Mouse (Mus musculus) left cerebral cortex, postnatal 4 days (tissue): ENCODE measurements around the gene Olfr1153. TPM values are rescaled to one million over a fixed set of nuclear protein-coding genes. Genes with fewer than 3 reads are reported as not detected.

ENCODE experiments used
- DNase-seq: peaks from one replicate; pipeline ENCODE4 v3.0.0-alpha.2; 2022
- intact Hi-C: fragments of 180-260 bp; cut with DNase I; formaldehyde crosslinking; loops from one replicate; pipeline ENCODE4 v1.15.1; 2025
- total RNA-seq, 2 experiments: library from RNA; stranded (reverse); gene quantifications; 2 replicates each; pipeline ENCODE4 v1.2.3; 2021

Olfr1153 gene
- not detected for total RNA-seq

DNA sequence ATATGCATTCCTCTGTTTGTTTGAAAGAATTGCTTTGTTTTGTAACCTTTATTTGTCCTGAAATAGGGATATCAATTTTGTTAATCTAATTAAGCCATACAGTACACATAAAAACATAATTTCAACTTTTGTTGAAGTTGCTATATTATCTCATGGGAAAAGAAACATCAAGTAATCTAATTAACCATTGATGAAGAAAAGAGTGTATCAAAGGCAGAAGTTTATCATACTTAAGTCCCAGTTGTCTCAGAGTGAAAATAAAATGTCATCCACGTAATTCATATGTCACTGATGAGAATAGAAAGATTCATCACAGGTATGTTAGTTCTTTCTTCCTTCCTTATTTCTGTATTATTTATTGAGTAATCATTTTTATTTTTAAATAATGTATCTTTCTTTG, at the start of gene Olfr1153:
TSS of gene Olfr1153 (plus strand) at position 301 of the 400 bp plus-strand sequence.
- intact Hi-C loops, result no loop called here
- DNase-seq, result no peak

DNA sequence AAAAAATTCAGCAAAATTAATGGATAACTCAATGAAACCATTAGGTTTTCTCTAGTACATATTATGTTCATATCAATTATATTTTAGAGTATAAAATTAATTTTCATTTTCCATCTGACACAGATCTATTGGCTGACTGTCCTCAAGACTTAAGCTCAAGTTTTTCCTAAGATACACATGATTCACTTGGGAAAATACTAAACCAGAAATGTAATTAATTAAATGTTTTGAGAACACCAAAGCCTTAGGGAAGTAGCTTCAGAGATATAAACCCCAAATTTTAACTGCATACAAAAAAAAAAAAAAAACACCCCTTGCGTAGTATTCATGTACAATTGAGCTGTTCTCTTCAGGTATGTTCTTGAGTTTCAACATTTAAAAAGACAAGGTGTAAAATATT, 39.2 kb upstream of the Olfr1153 start, which contains the start of gene Olfr1151:
TSS of gene Olfr1151 (plus strand) at position 301 of the 400 bp plus-strand sequence.
- intact Hi-C loops, result no loop called here
- no peak for DNase-seq

DNA sequence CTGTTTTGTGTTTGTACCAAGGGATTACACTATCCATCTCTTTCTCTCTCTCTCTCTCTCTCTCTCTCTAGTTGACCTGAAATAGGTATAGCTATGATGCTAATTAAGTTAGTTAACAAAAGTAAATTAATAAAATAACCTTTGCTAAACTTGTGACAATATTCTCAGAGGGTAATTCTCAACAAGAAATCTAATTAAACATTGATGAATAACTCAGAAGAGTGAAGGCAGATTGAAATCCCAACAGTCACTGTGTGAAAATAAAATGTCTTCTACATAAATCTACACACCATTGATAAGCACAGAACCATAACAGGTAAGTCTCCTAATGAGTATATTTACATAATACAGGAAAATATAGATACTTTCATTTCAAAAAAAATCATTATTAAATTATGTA, 28.6 kb upstream of the Olfr1153 start, which contains the start of gene Olfr1152:
TSS of gene Olfr1152 (plus strand) at position 301 of the 400 bp plus-strand sequence.
- intact Hi-C loops, result no loop called here
- DNase-seq, result no peak

DNA sequence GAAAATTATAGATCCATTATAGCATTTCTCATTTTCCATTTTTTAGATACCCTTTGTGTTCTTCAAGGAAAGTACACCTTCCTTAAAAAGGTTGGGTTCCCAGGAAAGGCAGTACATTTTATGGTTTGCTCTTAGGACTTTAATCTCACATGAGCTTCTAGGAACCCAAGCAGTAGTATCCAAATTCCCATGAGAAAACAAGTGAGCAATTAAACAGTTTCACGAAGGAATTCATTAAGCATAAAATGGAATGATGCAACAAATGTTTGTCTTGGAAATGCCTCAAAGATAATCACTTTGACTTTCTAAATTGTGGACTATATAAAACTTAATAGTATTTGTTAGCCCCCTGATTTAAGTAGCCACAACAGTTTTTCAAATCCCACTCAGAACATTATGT, 10.3 kb downstream of the Olfr1153 start, which contains the start of gene Olfr1154:
TSS of gene Olfr1154 (minus strand) at position 101 of the 400 bp plus-strand sequence.
- DNase-seq, result no peak
- intact Hi-C loops, result no loop called here

DNA sequence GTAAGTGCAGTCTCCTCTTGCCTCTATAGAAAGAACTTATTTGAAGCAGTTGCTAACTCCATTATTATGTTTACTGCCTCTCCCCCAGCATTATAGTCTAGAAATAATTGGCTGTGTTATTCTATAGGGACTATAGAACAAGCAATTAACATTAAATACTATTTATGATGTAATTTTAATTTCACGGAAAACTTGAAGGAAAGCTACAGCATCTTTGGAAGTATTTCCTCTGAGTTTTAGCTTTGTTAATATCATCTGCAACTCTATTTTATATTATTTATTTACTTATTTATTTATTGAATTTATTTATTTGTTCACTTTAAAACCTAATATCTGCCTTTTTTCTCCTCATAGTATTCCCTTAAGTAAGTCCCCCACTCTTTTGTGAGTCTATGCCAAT, 50.3 kb downstream of the Olfr1153 start, which contains the start of gene Olfr1155:
TSS of gene Olfr1155 (minus strand) at position 101 of the 400 bp plus-strand sequence.
- intact Hi-C loops, result no loop called here
- no peak for DNase-seq

Other genes with a start within 250 kb of the Olfr1153 start
- gene Olfr1133, start 247.6 kb upstream of the Olfr1153 start, total RNA-seq, result not detected
- gene Olfr1134, start 236.5 kb upstream of the Olfr1153 start, total RNA-seq, result not detected
- gene Olfr1135, start 221.3 kb upstream of the Olfr1153 start, total RNA-seq, result not detected
- not detected for gene Olfr1136, start 201.0 kb upstream of the Olfr1153 start, total RNA-seq
- gene Olfr1137, start 181.8 kb upstream of the Olfr1153 start, total RNA-seq, result not detected
- not detected for gene Olfr1138, start 155.0 kb upstream of the Olfr1153 start, total RNA-seq
- not detected for gene Olfr1140, start 151.2 kb upstream of the Olfr1153 start, total RNA-seq
- gene Olfr1141, start 141.0 kb upstream of the Olfr1153 start, total RNA-seq, result not detected
- gene Olfr152, start 115.5 kb upstream of the Olfr1153 start, total RNA-seq, result not detected
- not detected for gene Olfr1143, start 94.4 kb upstream of the Olfr1153 start, total RNA-seq
- gene Olfr1145, start 85.1 kb upstream of the Olfr1153 start, total RNA-seq, result not detected
- gene Olfr1148, start 64.4 kb upstream of the Olfr1153 start, total RNA-seq, result not detected
- gene Olfr1150-ps1, start 51.0 kb upstream of the Olfr1153 start, total RNA-seq, result not detected
- gene Olfr1151, start 39.1 kb upstream of the Olfr1153 start, total RNA-seq, result not detected
- gene Olfr1152, start 28.5 kb upstream of the Olfr1153 start, total RNA-seq, result not detected
- gene Olfr1154, start 10.2 kb downstream of the Olfr1153 start, total RNA-seq, result not detected
- not detected for gene Olfr1155, start 50.2 kb downstream of the Olfr1153 start, total RNA-seq
- under 1 TPM in 1 of 2 experiments, not detected in 1; 0.14 TPM for gene Olfr1156, start 58.1 kb downstream of the Olfr1153 start, total RNA-seq
- gene Olfr1157, start 73.3 kb downstream of the Olfr1153 start, total RNA-seq, result not detected
- not detected for gene Olfr74, start 79.7 kb downstream of the Olfr1153 start, total RNA-seq
- not detected for gene Olfr1158, start 95.2 kb downstream of the Olfr1153 start, total RNA-seq
- gene Olfr1160, start 113.3 kb downstream of the Olfr1153 start, total RNA-seq, result not detected
- gene Olfr1161, start 127.8 kb downstream of the Olfr1153 start, total RNA-seq, result not detected
- gene Olfr73, start 142.7 kb downstream of the Olfr1153 start, total RNA-seq, result not detected
- not detected for gene Olfr1162, start 156.2 kb downstream of the Olfr1153 start, total RNA-seq
- not detected for gene Olfr1163, start 176.9 kb downstream of the Olfr1153 start, total RNA-seq
- not detected for gene Olfr1164, start 199.0 kb downstream of the Olfr1153 start, total RNA-seq
- not detected for gene Olfr1166, start 233.3 kb downstream of the Olfr1153 start, total RNA-seq